Mouse (Mus musculus) MEL (cell line): ENCODE measurements around the gene Dnajb8. TPM values are rescaled to one million over a fixed set of nuclear protein-coding genes. Genes with fewer than 3 reads are reported as not detected.
A peak's percentile ranks its signal among the peaks of the same experiment; 100 is the strongest.

Experiments
- DNase-seq: peaks from one replicate; pipeline ENCODE4 v3.0.0; 2011; ENCODE audit warnings: low read depth, low spot score
- H3K27ac ChIP-seq: 2 replicates; pipeline ENCODE4 v1.5.1; 2012; ENCODE audit warnings: low read depth, mild to moderate bottlenecking, control low read depth, low read length, moderate library complexity; ENCODE audit not compliant: control insufficient read depth
- H3K27me3 ChIP-seq, 2 experiments: fragments of 150-350 bp in 1 of 2; sonication (generic) in 1 of 2; 2 replicates each; pipeline ENCODE4 v1.6.1; 2012; ENCODE audit warnings: low read length in 2 of 2, mild to moderate bottlenecking in 2 of 2, improper control_type of control experiment in 1 of 2, moderate library complexity in 1 of 2; ENCODE audit not compliant: insufficient read depth in 2 of 2, control insufficient read depth in 1 of 2
- H3K36me3 ChIP-seq, 2 experiments: 2 replicates each; pipeline ENCODE4 v1.6.1; 2012 to 2014; ENCODE audit warnings: low read length in 2 of 2, improper control_type of control experiment in 1 of 2, inconsistent platforms in 1 of 2, mild to moderate bottlenecking in 1 of 2; ENCODE audit not compliant: insufficient read depth in 2 of 2, control insufficient read depth in 1 of 2
- H3K4me1 ChIP-seq, 2 experiments: fragments of 150-350 bp in 1 of 2; sonication (generic) in 1 of 2; 2 replicates each; pipeline ENCODE4 v1.6.1; 2012; ENCODE audit warnings: low read length in 2 of 2, improper control_type of control experiment in 1 of 2, mild to moderate bottlenecking in 1 of 2; ENCODE audit not compliant: insufficient read depth in 2 of 2, control insufficient read depth in 1 of 2
- H3K4me3 ChIP-seq, 2 experiments: fragments of 150-350 bp in 1 of 2; sonication (generic) in 1 of 2; 2 replicates each; pipeline ENCODE4 v1.5.1; 2012; ENCODE audit warnings: low read depth in 2 of 2, low read length in 2 of 2, mild to moderate bottlenecking in 2 of 2, moderate library complexity in 2 of 2, control low read depth in 1 of 2, improper control_type of control experiment in 1 of 2; ENCODE audit not compliant: control insufficient read depth in 1 of 2, insufficient read depth in 1 of 2
- H3K79me2 ChIP-seq: 2 replicates; pipeline ENCODE4 v1.6.1; 2012; ENCODE audit warnings: mild to moderate bottlenecking, low read length, moderate library complexity; ENCODE audit not compliant: control insufficient read depth, poor library complexity, insufficient read depth
- H3K9ac ChIP-seq: 2 replicates; pipeline ENCODE4 v1.6.1; 2012; ENCODE audit warnings: low read depth, mild to moderate bottlenecking, control low read depth, low read length, moderate library complexity; ENCODE audit not compliant: control insufficient read depth, poor library complexity, severe bottlenecking
- H3K9me3 ChIP-seq: fragments of 150-350 bp; sonication (generic); replicated peaks from 2 replicates; pipeline ENCODE4 v1.6.1; 2012; ENCODE audit warnings: mild to moderate bottlenecking, low read length, improper control_type of control experiment, moderate library complexity; ENCODE audit not compliant: insufficient read depth
- BHLHE40 ChIP-seq: IDR thresholded peaks from 2 replicates; pipeline ENCODE4 v1.6.1; 2012; ENCODE audit warnings: low read depth, mild to moderate bottlenecking, inconsistent platforms, low read length, improper control_type of control experiment, borderline replicate concordance
- CHD1 ChIP-seq: IDR thresholded peaks from 2 replicates; pipeline ENCODE4 v1.6.1; 2012; ENCODE audit warnings: low read depth, mild to moderate bottlenecking, inconsistent platforms, low read length, improper control_type of control experiment
- CHD2 ChIP-seq: IDR thresholded peaks from 2 replicates; pipeline ENCODE4 v1.6.1; 2011; ENCODE audit warnings: low read length, improper control_type of control experiment
- CTCF ChIP-seq, 3 experiments: IDR thresholded peaks in 2 of 3; conservative IDR thresholded peaks in 1 of 3; 2 replicates each; pipeline ENCODE4 v1.5.1; 2011 to 2012; ENCODE audit warnings: low read length in 3 of 3, low read depth in 2 of 3, mild to moderate bottlenecking in 2 of 3, improper control_type of control experiment in 1 of 3, inconsistent platforms in 1 of 3, mixed read lengths in 1 of 3, moderate library complexity in 1 of 3; ENCODE audit not compliant: control insufficient read depth in 1 of 3, insufficient read depth in 1 of 3, poor library complexity in 1 of 3, severe bottlenecking in 1 of 3
- E2F4 ChIP-seq: IDR thresholded peaks from 2 replicates; pipeline ENCODE4 v1.6.1; 2011; ENCODE audit warnings: low read depth, low read length, improper control_type of control experiment, borderline replicate concordance
- ELF1 ChIP-seq: IDR thresholded peaks from 2 replicates; pipeline ENCODE4 v1.6.1; 2014; ENCODE audit warnings: low read depth, mild to moderate bottlenecking, inconsistent platforms, low read length, improper control_type of control experiment, moderate library complexity
- EP300 ChIP-seq, 2 experiments: IDR thresholded peaks; 2 replicates each; pipeline ENCODE4 v1.6.1; 2011; ENCODE audit warnings: improper control_type of control experiment in 2 of 2, low read length in 2 of 2, low read depth in 1 of 2, mild to moderate bottlenecking in 1 of 2
- ETS1 ChIP-seq: IDR thresholded peaks from 2 replicates; pipeline ENCODE4 v1.6.1; 2012; ENCODE audit warnings: low read depth, mild to moderate bottlenecking, inconsistent platforms, low read length, improper control_type of control experiment, moderate library complexity
- GATA1 ChIP-seq: IDR thresholded peaks from 2 replicates; pipeline ENCODE4 v1.6.1; 2011; ENCODE audit warnings: low read depth, low read length, improper control_type of control experiment
- HCFC1 ChIP-seq: IDR thresholded peaks from 2 replicates; pipeline ENCODE4 v1.6.1; 2012; ENCODE audit warnings: low read depth, mild to moderate bottlenecking, inconsistent platforms, low read length, improper control_type of control experiment, moderate library complexity
- JUND ChIP-seq: IDR thresholded peaks from 2 replicates; pipeline ENCODE4 v1.6.1; 2011; ENCODE audit warnings: low read depth, mild to moderate bottlenecking, improper control_type of control experiment, low read length
- KAT2A ChIP-seq: conservative IDR thresholded peaks from 2 replicates; pipeline ENCODE4 v1.6.1; 2012; ENCODE audit warnings: low read depth, low read length, improper control_type of control experiment, inconsistent platforms
- MAFK ChIP-seq: IDR thresholded peaks from 2 replicates; pipeline ENCODE4 v1.6.1; 2011; ENCODE audit warnings: low read depth, mild to moderate bottlenecking, low read length, improper control_type of control experiment, borderline replicate concordance
- MAX ChIP-seq: IDR thresholded peaks from 2 replicates; pipeline ENCODE4 v1.6.1; 2011; ENCODE audit warnings: low read length, improper control_type of control experiment
- MEF2A ChIP-seq: IDR thresholded peaks from 2 replicates; pipeline ENCODE4 v1.6.1; 2014; ENCODE audit warnings: low read depth, mild to moderate bottlenecking, inconsistent platforms, low read length, improper control_type of control experiment; ENCODE audit not compliant: poor library complexity, insufficient replicate concordance, severe bottlenecking; ENCODE audit errors: extremely low read depth
- MXI1 ChIP-seq: IDR thresholded peaks from 2 replicates; pipeline ENCODE4 v1.6.1; 2011; ENCODE audit warnings: mild to moderate bottlenecking, low read depth, low read length, improper control_type of control experiment
- MYB ChIP-seq: IDR thresholded peaks from 2 replicates; pipeline ENCODE4 v1.6.1; 2011; ENCODE audit warnings: mild to moderate bottlenecking, low read depth, low read length, improper control_type of control experiment
- NELFE ChIP-seq: IDR thresholded peaks from 2 replicates; pipeline ENCODE4 v1.6.1; 2011; ENCODE audit warnings: low read depth, low read length, improper control_type of control experiment
- NRF1 ChIP-seq: IDR thresholded peaks from 2 replicates; pipeline ENCODE4 v1.6.1; 2014; ENCODE audit warnings: low read depth, mild to moderate bottlenecking, inconsistent platforms, low read length, improper control_type of control experiment, moderate library complexity; ENCODE audit not compliant: poor library complexity, insufficient read depth, severe bottlenecking
- POLR2A ChIP-seq, 2 experiments: IDR thresholded peaks; 2 replicates each; pipeline ENCODE4 v1.6.1; 2011 to 2012; ENCODE audit warnings: low read length in 2 of 2, mild to moderate bottlenecking in 2 of 2, control low read depth in 1 of 2, improper control_type of control experiment in 1 of 2, low read depth in 1 of 2, moderate library complexity in 1 of 2; ENCODE audit not compliant: control insufficient read depth in 1 of 2, insufficient read depth in 1 of 2, poor library complexity in 1 of 2
- POLR2AphosphoS2 ChIP-seq: IDR thresholded peaks from 2 replicates; pipeline ENCODE4 v1.6.1; 2011; ENCODE audit warnings: low read length, improper control_type of control experiment
- POLR2AphosphoS5 ChIP-seq: IDR thresholded peaks from 2 replicates; pipeline ENCODE4 v1.6.1; 2012; ENCODE audit warnings: low read depth, borderline replicate concordance, mild to moderate bottlenecking, inconsistent platforms, low read length, moderate library complexity, mixed read lengths
- RAD21 ChIP-seq: IDR thresholded peaks from 2 replicates; pipeline ENCODE4 v1.6.1; 2011; ENCODE audit warnings: mild to moderate bottlenecking, low read depth, low read length, improper control_type of control experiment
- RCOR1 ChIP-seq: IDR thresholded peaks from 2 replicates; pipeline ENCODE4 v1.6.1; 2012; ENCODE audit warnings: low read depth, mild to moderate bottlenecking, inconsistent platforms, low read length, improper control_type of control experiment
- SIN3A ChIP-seq: IDR thresholded peaks from 2 replicates; pipeline ENCODE4 v1.6.1; 2012; ENCODE audit warnings: low read length, improper control_type of control experiment, inconsistent platforms
- SMC3 ChIP-seq: IDR thresholded peaks from 2 replicates; pipeline ENCODE4 v1.6.1; 2011; ENCODE audit warnings: low read depth, low read length, improper control_type of control experiment
- TAL1 ChIP-seq: IDR thresholded peaks from 2 replicates; pipeline ENCODE4 v1.6.1; 2012; ENCODE audit warnings: mild to moderate bottlenecking, inconsistent platforms, low read length, moderate library complexity, mixed read lengths
- TBP ChIP-seq: IDR thresholded peaks from 2 replicates; pipeline ENCODE4 v1.8.0; 2011; ENCODE audit warnings: low read depth, low read length, improper control_type of control experiment
- TCF12 ChIP-seq: IDR thresholded peaks from 2 replicates; pipeline ENCODE4 v1.6.1; 2014; ENCODE audit warnings: low read depth, mild to moderate bottlenecking, inconsistent platforms, low read length, improper control_type of control experiment, moderate library complexity
- UBTF ChIP-seq: IDR thresholded peaks from 2 replicates; pipeline ENCODE4 v1.6.1; 2012; ENCODE audit warnings: low read depth, mild to moderate bottlenecking, inconsistent platforms, low read length, improper control_type of control experiment, moderate library complexity, borderline replicate concordance; ENCODE audit not compliant: insufficient read depth
- USF1 ChIP-seq: IDR thresholded peaks from 2 replicates; pipeline ENCODE4 v1.6.1; 2014; ENCODE audit warnings: low read depth, mild to moderate bottlenecking, inconsistent platforms, low read length, improper control_type of control experiment, moderate library complexity
- ZC3H11A ChIP-seq: IDR thresholded peaks from 2 replicates; pipeline ENCODE4 v1.6.1; 2012; ENCODE audit warnings: low read depth, mild to moderate bottlenecking, inconsistent platforms, low read length, improper control_type of control experiment
- ZKSCAN1 ChIP-seq: IDR thresholded peaks from 2 replicates; pipeline ENCODE4 v1.6.1; 2012; ENCODE audit warnings: low read depth, mild to moderate bottlenecking, inconsistent platforms, low read length, improper control_type of control experiment, moderate library complexity
- ZMIZ1 ChIP-seq: IDR thresholded peaks from 2 replicates; pipeline ENCODE4 v1.6.1; 2012; ENCODE audit warnings: low read depth, mild to moderate bottlenecking, inconsistent platforms, low read length, improper control_type of control experiment, moderate library complexity
- ZNF384 ChIP-seq: IDR thresholded peaks from 2 replicates; pipeline ENCODE4 v1.6.1; 2012; ENCODE audit warnings: low read depth, mild to moderate bottlenecking, inconsistent platforms, low read length, improper control_type of control experiment
- polyA plus RNA-seq, 2 experiments: library from polyadenylated mRNA; stranded (reverse) in 1 of 2; unstranded in 1 of 2; fragments of >175 nt in 1 of 2; fragments of >200 nt in 1 of 2; gene quantifications; 2 replicates each; pipeline versions ENCODE4 v1.2.1 to v1.2.4; 2012; ENCODE audit warnings: low replicate concordance in 2 of 2, low read depth in 1 of 2; ENCODE audit not compliant: insufficient read length in 2 of 2, insufficient read depth in 1 of 2, missing spikeins in 1 of 2
- total RNA-seq: library from RNA; depleted of rRNA; stranded (reverse); fragments of 300-350 nt; gene quantifications from 2 replicates; pipeline ENCODE4 v1.2.3, GENCODE M21; 2012

Gene Dnajb8
- total and polyA plus RNA-seq, 3 experiments = not detected

- TF ChIP-seq E2F4 (no peak), GATA1 (peak; percentile 61), HCFC1 (no peak), ZNF384 (no peak), EP300 (IDR thresholded peaks at IDR 0.05; ENCODE audit: low read depth in 1 of 2, low read length in 2 of 2) (peak; percentile 77 to 85), TAL1 (peak; percentile 90)
- TF ChIP-seq, all 39 proteins: peak for 9
Measured at GRCm38 (mm10) chr6:88254082-88254481, 32.0 kb downstream of the Dnajb8 start (continued).

GRCm38 (mm10) chr6:88255435-88255834, 33.4 kb downstream of the Dnajb8 start:
- H3K27me3 ChIP-seq = no peaks in the 10 kb centered on the region
- no peaks in the 10 kb centered on the region for H3K79me2 ChIP-seq
- H3K27ac ChIP-seq = peak overlapping the region; percentile 78
- peak overlapping the region; percentile 36 for H3K9ac ChIP-seq
- peaks cover 37 to 68% of the 10 kb centered on the region in 2 experiments for H3K4me1 ChIP-seq
- no peaks in the 10 kb centered on the region for H3K9me3 ChIP-seq
- DNase-seq = peak; percentile 68
- no peak overlapping the region for H3K4me3 ChIP-seq
- H3K36me3 ChIP-seq = peaks cover 0 to 47% of the 10 kb centered on the region in 2 experiments; a peak in 2 of 4 replicates
- TF ChIP-seq EP300 (IDR thresholded peaks at IDR 0.05; ENCODE audit: low read depth in 1 of 2, low read length in 2 of 2) (peak; percentile 88 to 89), ZKSCAN1 (no peak), ELF1 (0 out of 2 replicates have a peak, but pooled peaks have one; percentile 23), MEF2A (0 out of 2 replicates have a peak, but pooled peaks have one; percentile 46), MAFK (no peak), ETS1 (peak; percentile 91), POLR2A (IDR thresholded peaks at IDR 0.05; ENCODE audit: control insufficient read depth in 1 of 2, insufficient read depth in 1 of 2, low read depth in 1 of 2, low read length in 2 of 2, poor library complexity in 1 of 2) (no peak), ZMIZ1 (no peak), BHLHE40 (0 out of 2 replicates have a peak, but pooled peaks have one; percentile 41), MAX (no peak; the same call in 1 of the 2 replicates), RCOR1 (peak; percentile 72), NRF1 (0 out of 2 replicates have a peak, but pooled peaks have one; percentile 14), JUND (no peak), CTCF (IDR thresholded peaks at IDR 0.05 in 2 of 3, conservative IDR thresholded peaks at IDR 0.05 in 1 of 3; ENCODE audit: control insufficient read depth in 1 of 3, insufficient read depth in 1 of 3, low read depth in 2 of 3, low read length in 3 of 3, poor library complexity in 1 of 3, severe bottlenecking in 1 of 3) (no peak), SIN3A (peak; percentile 76), GATA1 (peak; percentile 96), CHD2 (no peak; the same call in 1 of the 2 replicates), POLR2AphosphoS2 (no peak), HCFC1 (no peak), TBP (no peak), NELFE (no peak; the same call in 1 of the 2 replicates), USF1 (no peak), SMC3 (0 out of 2 replicates have a peak, but pooled peaks have one; percentile 3), RAD21 (no peak), POLR2AphosphoS5 (no peak), MXI1 (no peak; the same call in 1 of the 2 replicates), TCF12 (peak; percentile 92), KAT2A (no peak), UBTF (no peak), MYB (no peak), CHD1 (no peak), ZNF384 (peak; percentile 21; the same call in 1 of the 2 replicates), ZC3H11A (no peak)
